ENCODE assay signal across 27 mouse cellular contexts in genomic region chr11:50953665-50954064, GRCm38 (mm10). TPM values are rescaled to one million over a fixed set of nuclear protein-coding genes. Genes with fewer than 3 reads are reported as not detected.
DNase-seq lines count a peak whose midpoint lies in the region; ATAC-seq and TF ChIP-seq lines count a peak whose summit lies in the region.
"Had no signal": no experiment of that assay in that cellular context is flagged by ENCODE, and none has a peak within 500 bp of the region (broad histone marks: within the 10 kb centered on the region; RNA-seq: fewer than 3 reads in every experiment).

TSS of gene Prop1 (minus strand) at chr11:50953765.

- no peaks in the 10 kb centered on the region for H3K9me3 ChIP-seq in kidney, embryonic 15.5 days (replicated peaks)
- H3K9me3 ChIP-seq in kidney, postnatal 0 days (replicated peaks; ENCODE audit: low read length): no peaks in the 10 kb centered on the region
- H3K9me3 ChIP-seq in kidney, embryonic 14.5 days (ENCODE audit: control insufficient read depth, low read length): no peaks in the 10 kb centered on the region
- no peaks in the 10 kb centered on the region for H3K9me3 ChIP-seq in lung, postnatal 0 days (ENCODE audit: low read length)
- H3K9me3 ChIP-seq: embryonic facial prominence, embryonic 10.5 days; embryonic facial prominence, embryonic 12.5 days; forebrain, embryonic 13.5 days; forebrain, embryonic 15.5 days had no signal

- TF ChIP-seq EP300 in lung, postnatal 0 days (IDR thresholded peaks at IDR 0.05): no peak

- H3K4me3 ChIP-seq in kidney, embryonic 15.5 days (replicated peaks): no peak within 1 kb of the TSS
- H3K4me3 ChIP-seq in kidney, postnatal 0 days (replicated peaks; ENCODE audit: low read depth, low read length): no peak within 1 kb of the TSS
- no peak within 1 kb of the TSS for H3K4me3 ChIP-seq in kidney, embryonic 14.5 days (ENCODE audit: low read length)
- no peak within 1 kb of the TSS for H3K4me3 ChIP-seq in lung, postnatal 0 days (ENCODE audit: low read depth, low read length)
- H3K4me3 ChIP-seq: embryonic facial prominence, embryonic 10.5 days; embryonic facial prominence, embryonic 12.5 days; forebrain, embryonic 13.5 days; forebrain, embryonic 15.5 days had no signal

- no peak for DNase-seq in kidney, postnatal 10 days
- no peak for DNase-seq in kidney, postnatal 0 days (ENCODE audit: low spot score)
- DNase-seq in lung, postnatal 0 days (ENCODE audit: low spot score): no peak
- no peak for DNase-seq in lung, adult 18-20 months
- DNase-seq in gastrocnemius, postnatal 10 days: no peak
- DNase-seq: adrenal gland, adult 8-10 months; adrenal gland, postnatal 14 days; adrenal gland, postnatal 36 days; cerebellum, adult 11-12 months; cerebellum, adult 2 months; cerebellum, adult 9-10 months; cerebellum, postnatal 10 days; cerebellum, postnatal 25 days had no signal

- H3K27me3 ChIP-seq in kidney, embryonic 15.5 days: no peaks in the 10 kb centered on the region; the same call in 1 of the 2 replicates
- H3K27me3 ChIP-seq in kidney, postnatal 0 days (ENCODE audit: insufficient read depth, low read length): no peaks in the 10 kb centered on the region
- no peaks in the 10 kb centered on the region for H3K27me3 ChIP-seq in kidney, embryonic 14.5 days (ENCODE audit: control insufficient read depth, insufficient read depth, low read length)
- no peaks in the 10 kb centered on the region for H3K27me3 ChIP-seq in lung, postnatal 0 days (replicated peaks; ENCODE audit: insufficient read depth, low read length)
- H3K27me3 ChIP-seq: embryonic facial prominence, embryonic 12.5 days; forebrain, embryonic 13.5 days; forebrain, embryonic 15.5 days had no signal

- H3K36me3 ChIP-seq in kidney, embryonic 15.5 days: no peaks in the 10 kb centered on the region
- no peaks in the 10 kb centered on the region for H3K36me3 ChIP-seq in kidney, postnatal 0 days (ENCODE audit: insufficient read depth, low read length)
- H3K36me3 ChIP-seq in kidney, embryonic 14.5 days (ENCODE audit: control insufficient read depth, insufficient read depth, low read length): no peaks in the 10 kb centered on the region
- no peaks in the 10 kb centered on the region for H3K36me3 ChIP-seq in lung, postnatal 0 days (ENCODE audit: insufficient read depth, low read length)
- H3K36me3 ChIP-seq: embryonic facial prominence, embryonic 10.5 days; embryonic facial prominence, embryonic 12.5 days; forebrain, embryonic 15.5 days; G1E had no signal

- H3K9ac ChIP-seq in kidney, embryonic 15.5 days: no peak within 1 kb of the TSS
- H3K9ac ChIP-seq in kidney, postnatal 0 days (ENCODE audit: low read depth, low read length): no peak within 1 kb of the TSS
- H3K9ac ChIP-seq in kidney, embryonic 14.5 days (ENCODE audit: low read depth, low read length): no peak within 1 kb of the TSS
- no peak within 1 kb of the TSS for H3K9ac ChIP-seq in lung, postnatal 0 days (replicated peaks; ENCODE audit: low read depth)
- H3K9ac ChIP-seq: embryonic facial prominence, embryonic 12.5 days; forebrain, embryonic 13.5 days; forebrain, embryonic 15.5 days had no signal

- H3K4me1 ChIP-seq in kidney, embryonic 15.5 days: peaks cover 10% of the 10 kb centered on the region; the same call in 1 of the 2 replicates
- H3K4me1 ChIP-seq in kidney, postnatal 0 days (replicated peaks; ENCODE audit: insufficient read depth, low read length): no peaks in the 10 kb centered on the region
- H3K4me1 ChIP-seq in kidney, embryonic 14.5 days (ENCODE audit: control insufficient read depth, insufficient read depth, low read length): no peaks in the 10 kb centered on the region; the same call in 1 of the 2 replicates
- H3K4me1 ChIP-seq in lung, postnatal 0 days (ENCODE audit: insufficient read depth, low read depth, low read length): no peaks in the 10 kb centered on the region
- H3K4me1 ChIP-seq: embryonic facial prominence, embryonic 10.5 days; embryonic facial prominence, embryonic 12.5 days; forebrain, embryonic 13.5 days; forebrain, embryonic 15.5 days had no signal

- peak within 1 kb of the TSS; percentile 38 for H3K4me2 ChIP-seq in kidney, embryonic 15.5 days
- 0 out of 2 replicates have a peak within 1 kb of the TSS, but pooled peaks have one; percentile 25 for H3K4me2 ChIP-seq in kidney, postnatal 0 days (ENCODE audit: low read length)
- H3K4me2 ChIP-seq in kidney, embryonic 14.5 days (replicated peaks; ENCODE audit: low read depth, low read length): no peak within 1 kb of the TSS
- H3K4me2 ChIP-seq in lung, postnatal 0 days (replicated peaks; ENCODE audit: low read depth, low read length): peak within 1 kb of the TSS; percentile 17; the same call in 1 of the 2 replicates
- H3K4me2 ChIP-seq: embryonic facial prominence, embryonic 12.5 days; forebrain, embryonic 13.5 days; forebrain, embryonic 15.5 days had no signal

- no peak for TF ChIP-seq CTCF in kidney, postnatal 0 days (IDR thresholded peaks at IDR 0.05; ENCODE audit: low read depth)
- no peak for TF ChIP-seq CTCF in lung, postnatal 0 days (IDR thresholded peaks at IDR 0.05)

- 65% methylated on average over 6 of the region's 6 CpGs for WGBS in kidney, embryonic 15.5 days
- 69% methylated on average over 6 of the region's 6 CpGs for WGBS in kidney, postnatal 0 days
- WGBS in kidney, embryonic 14.5 days: 61% methylated on average over 6 of the region's 6 CpGs
- WGBS in lung, postnatal 0 days: 50% methylated on average over 6 of the region's 6 CpGs

- no peak within 1 kb of the TSS for H3K27ac ChIP-seq in kidney, embryonic 15.5 days
- H3K27ac ChIP-seq in kidney, postnatal 0 days: no peak within 1 kb of the TSS
- H3K27ac ChIP-seq in kidney, embryonic 14.5 days (ENCODE audit: low read depth, low read length): no peak within 1 kb of the TSS
- no peak within 1 kb of the TSS for H3K27ac ChIP-seq in lung, postnatal 0 days (ENCODE audit: low read length)
- H3K27ac ChIP-seq: embryonic facial prominence, embryonic 10.5 days; forebrain, embryonic 13.5 days; forebrain, embryonic 15.5 days had no signal

- ATAC-seq in kidney, embryonic 15.5 days (replicated peaks; ENCODE audit: low FRiP score): no peak
- no peak for ATAC-seq in kidney, postnatal 0 days (replicated peaks; ENCODE audit: low FRiP score, low read depth)
- no peak for ATAC-seq in kidney, embryonic 14.5 days (ENCODE audit: low FRiP score, low TSS enrichment)
- ATAC-seq in lung, postnatal 0 days: no peak
- ATAC-seq: activated CD4-positive, CD25-positive, alpha-beta regulatory T cell, adult 4 months; forebrain, embryonic 13.5 days; forebrain, embryonic 15.5 days; Patski had no signal

RNA-seq across cellular contexts. Expression of gene Prop1, which starts in this region (rescaled TPM):
- polyA plus RNA-seq in kidney, embryonic 15.5 days (2015; fragmentation: Nextera tagmentation; extraction: Ambion mirVana): not detected in 2 replicates
- not detected in 2 replicates for polyA plus RNA-seq in kidney, postnatal 0 days (2015; fragmentation: Nextera tagmentation; extraction: Ambion mirVana)
- polyA plus RNA-seq in kidney, embryonic 14.5 days (2014; fragmentation: Nextera tagmentation; extraction: Ambion mirVana): not detected in 2 replicates
- polyA plus RNA-seq in lung, postnatal 0 days (2015; fragmentation: Nextera tagmentation; extraction: Ambion mirVana): not detected in 2 replicates
- total RNA-seq in gastrocnemius, postnatal 10 days (2021): not detected
- total RNA-seq: adrenal gland, adult 18-20 months; adrenal gland, adult 8-10 months; adrenal gland, postnatal 14 days; adrenal gland, postnatal 36 days; G1E had no signal
- polyA plus RNA-seq: activated CD4-positive, CD25-positive, alpha-beta regulatory T cell, adult 4 months; C2C12; cerebellum, adult 2 months; cortical plate, adult 2 months; embryonic facial prominence, embryonic 10.5 days; embryonic facial prominence, embryonic 12.5 days; embryonic facial prominence, embryonic 14.5 days; forebrain, embryonic 11.5 days; forebrain, embryonic 13.5 days; forebrain, embryonic 15.5 days; G1E; Patski had no signal
